Mouse (Mus musculus) cortical plate, adult 2 months (tissue): Measurements from ENCODE around the gene Emg1.

ENCODE experiments used
- CTCF ChIP-seq: fragments of 200-500 bp; IDR thresholded peaks from 2 replicates; pipeline ENCODE4 v1.5.1; 2011; ENCODE audit warnings: mild to moderate bottlenecking, control low read depth, low read length; ENCODE audit not compliant: insufficient read depth; ENCODE audit errors: extremely low read depth
- POLR2A ChIP-seq: fragments of 200-500 bp; IDR thresholded peaks from 2 replicates; pipeline ENCODE4 v1.6.1; 2011; ENCODE audit warnings: mild to moderate bottlenecking, low read length, control low read depth; ENCODE audit not compliant: insufficient read depth; ENCODE audit errors: extremely low read depth

DNA sequence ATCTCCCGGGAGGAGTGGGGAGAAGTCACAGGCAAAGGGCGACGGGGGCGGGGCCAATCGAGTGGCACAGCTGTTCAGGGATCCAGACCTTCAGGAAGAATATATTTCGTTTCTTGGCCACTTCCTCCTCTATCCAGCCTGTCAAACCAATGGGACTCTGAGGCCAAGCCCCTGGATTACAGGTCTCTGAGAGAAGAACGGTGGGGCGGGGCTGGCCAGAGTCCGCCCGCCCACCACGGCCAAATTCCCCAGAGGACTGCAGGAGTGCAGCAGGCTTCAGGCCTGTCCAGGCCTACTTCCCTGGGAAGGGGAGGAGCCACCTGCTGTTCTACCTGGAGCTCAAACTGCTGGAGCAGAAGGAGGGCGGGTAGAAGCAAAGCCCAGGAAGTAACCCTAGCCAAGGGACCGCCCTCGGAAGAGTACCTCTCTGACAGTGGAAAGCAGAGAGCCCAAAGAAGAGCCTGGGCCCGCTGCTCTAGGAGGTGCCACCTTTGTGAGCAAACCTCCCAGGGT is 26.6 kb upstream of the Emg1 start, which contains the start of gene Ptpn6:
- TF ChIP-seq CTCF, result no peak
- TF ChIP-seq POLR2A, result no peak
